Mouse (Mus musculus): Measurements from ENCODE around the gene 3110070M22Rik.
"Not testable (repeated sequence)": the region's sequence is repeated elsewhere in the genome, so short reads cannot be mapped to it uniquely, and the experiment has no call there.

3110070M22Rik gene

DNA sequence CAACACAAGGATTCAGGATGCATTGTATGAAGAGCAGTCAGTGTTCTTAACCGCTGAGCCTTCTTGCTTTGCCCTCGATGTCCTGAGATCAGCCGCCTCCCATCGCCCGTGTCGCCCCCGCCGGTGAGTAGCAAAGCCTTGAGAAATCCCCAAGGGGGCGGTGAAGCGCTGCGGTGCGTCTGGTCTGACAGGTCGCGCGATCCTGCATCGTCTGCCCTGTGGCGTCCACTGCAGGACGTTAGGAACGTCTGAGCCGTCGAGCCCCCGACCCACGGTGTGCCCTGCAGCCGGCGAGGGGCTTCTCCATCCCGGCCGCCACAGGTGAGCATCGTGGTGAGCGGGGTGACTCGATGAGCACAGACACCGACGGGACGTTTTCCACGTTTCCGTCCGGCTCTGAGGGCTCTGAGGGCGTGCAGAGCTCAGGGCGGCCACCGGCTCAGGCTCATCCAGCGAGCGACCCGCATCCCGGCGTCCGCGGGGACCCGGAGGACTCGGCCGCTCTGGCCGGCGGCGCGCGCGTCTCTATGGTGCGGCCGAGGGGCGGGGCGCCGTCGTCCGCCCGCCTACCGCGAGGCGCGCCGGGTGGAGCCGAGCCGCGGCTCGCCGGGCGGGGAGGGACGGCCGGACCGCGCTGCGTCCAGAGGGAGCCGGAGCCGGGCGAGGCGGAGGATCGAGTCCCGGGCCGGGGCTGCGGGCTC is at the start of gene 3110070M22Rik, which contains the start of gene Tmem267:
TSS of gene 3110070M22Rik (minus strand) at position 504 of the 701 bp plus-strand sequence.
TSS of gene Tmem267 (plus strand) at position 160 of the 701 bp plus-strand sequence.
- DNase-seq (ENCODE audit: low read depth, low spot score), result peak; percentile 90

DNA sequence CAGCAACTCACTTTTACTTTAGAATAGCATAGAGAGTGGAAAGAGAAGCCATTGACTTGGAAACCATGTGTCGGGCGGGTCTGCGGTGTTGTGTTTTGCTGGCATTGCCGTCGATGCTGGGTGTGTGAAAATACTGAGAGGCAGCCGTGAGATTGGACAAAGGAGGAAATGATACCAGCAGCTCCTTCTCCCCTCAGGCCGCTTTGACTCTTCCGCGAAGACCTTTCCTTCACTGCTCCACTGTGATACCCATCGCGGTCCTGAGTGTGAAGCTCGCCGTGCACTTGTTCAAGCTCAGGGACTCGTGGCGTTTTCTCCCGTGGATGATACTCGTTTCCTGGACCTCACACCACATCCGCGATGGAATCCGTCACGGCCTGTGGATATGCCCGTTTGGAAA is 6.8 kb upstream of the 3110070M22Rik start:
- not testable (repeated sequence) for DNase-seq (ENCODE audit: low read depth, low spot score)

DNA sequence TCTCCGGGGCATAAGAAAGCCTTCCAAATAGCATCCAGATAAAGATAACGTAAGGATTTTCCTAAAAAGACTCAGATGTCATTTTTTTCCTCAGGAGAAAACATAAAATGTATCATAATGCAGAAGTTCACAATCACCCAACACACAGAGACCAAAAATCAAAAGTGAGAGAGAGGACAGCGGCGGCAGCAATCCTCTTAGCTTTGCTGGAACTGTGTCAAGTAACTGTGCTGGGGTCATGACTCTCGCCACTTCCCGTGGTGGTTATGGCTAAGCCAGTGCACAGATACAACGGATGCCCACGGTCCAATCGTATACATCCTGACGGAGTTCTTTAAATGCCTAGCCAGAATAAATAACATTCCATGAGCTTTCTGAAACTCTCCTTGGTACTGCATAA is 3.9 kb upstream of the 3110070M22Rik start:
- DNase-seq (ENCODE audit: low read depth, low spot score), result not testable (repeated sequence)

DNA sequence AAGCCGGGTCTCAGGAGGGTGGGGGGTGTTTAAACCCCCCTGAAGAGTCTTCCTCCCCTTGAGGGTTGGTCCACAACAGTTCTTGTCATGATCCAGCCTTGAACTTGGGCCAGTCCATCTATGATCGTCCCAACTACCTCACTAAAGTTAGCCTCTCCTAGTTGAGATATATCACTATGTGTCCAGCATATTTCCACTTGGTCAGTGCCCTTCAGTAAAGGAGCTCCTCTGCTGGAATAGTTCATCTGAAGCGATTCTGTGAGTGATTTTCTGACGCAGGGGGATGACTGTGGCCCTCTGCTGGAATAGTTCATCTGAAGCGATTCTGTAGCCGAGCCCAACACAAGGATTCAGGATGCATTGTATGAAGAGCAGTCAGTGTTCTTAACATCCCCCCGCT is 829 bp downstream of the 3110070M22Rik start:
- DNase-seq (ENCODE audit: low read depth, low spot score), result peak; percentile 22

DNA sequence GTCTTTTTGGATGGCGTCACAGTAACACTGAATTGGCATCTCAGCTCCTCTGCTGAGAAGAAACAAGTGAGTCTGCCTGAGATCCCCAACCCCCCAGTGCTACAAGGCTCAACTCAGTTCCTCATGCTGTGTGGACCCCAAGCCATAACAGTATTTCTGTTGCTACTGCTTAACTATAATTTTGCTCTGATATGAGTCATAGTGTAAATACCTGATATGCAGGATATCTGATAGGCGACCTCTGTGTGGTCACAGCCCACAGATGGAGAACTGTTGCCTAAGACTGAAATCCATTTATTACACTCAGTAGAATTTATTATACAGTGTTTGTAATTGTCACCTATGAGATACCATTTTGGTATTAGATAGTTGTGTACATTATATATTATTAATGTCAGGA is 10.4 kb downstream of the 3110070M22Rik start:
- no peak for DNase-seq (ENCODE audit: low read depth, low spot score)

DNA sequence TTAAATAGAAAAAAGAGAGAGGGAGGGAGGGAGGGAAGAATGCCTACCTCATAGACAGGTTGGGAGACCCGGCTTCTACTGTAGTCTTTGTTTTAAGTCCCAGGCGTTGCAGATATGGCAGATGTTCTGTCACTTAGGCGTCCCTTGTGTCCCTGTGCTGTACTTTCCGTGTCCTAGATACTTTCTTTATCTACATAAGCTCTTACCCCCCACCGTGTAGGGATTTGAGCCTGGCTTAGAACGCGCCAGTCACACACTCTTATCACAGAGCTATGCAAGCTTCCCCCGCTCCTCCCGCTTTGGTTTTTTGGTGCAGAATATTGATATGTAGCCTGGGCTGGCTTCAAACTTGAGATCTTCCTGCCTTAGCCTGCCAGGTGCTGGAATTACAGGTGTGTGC is 11.6 kb downstream of the 3110070M22Rik start:
- DNase-seq (ENCODE audit: low read depth, low spot score), result no peak

DNA sequence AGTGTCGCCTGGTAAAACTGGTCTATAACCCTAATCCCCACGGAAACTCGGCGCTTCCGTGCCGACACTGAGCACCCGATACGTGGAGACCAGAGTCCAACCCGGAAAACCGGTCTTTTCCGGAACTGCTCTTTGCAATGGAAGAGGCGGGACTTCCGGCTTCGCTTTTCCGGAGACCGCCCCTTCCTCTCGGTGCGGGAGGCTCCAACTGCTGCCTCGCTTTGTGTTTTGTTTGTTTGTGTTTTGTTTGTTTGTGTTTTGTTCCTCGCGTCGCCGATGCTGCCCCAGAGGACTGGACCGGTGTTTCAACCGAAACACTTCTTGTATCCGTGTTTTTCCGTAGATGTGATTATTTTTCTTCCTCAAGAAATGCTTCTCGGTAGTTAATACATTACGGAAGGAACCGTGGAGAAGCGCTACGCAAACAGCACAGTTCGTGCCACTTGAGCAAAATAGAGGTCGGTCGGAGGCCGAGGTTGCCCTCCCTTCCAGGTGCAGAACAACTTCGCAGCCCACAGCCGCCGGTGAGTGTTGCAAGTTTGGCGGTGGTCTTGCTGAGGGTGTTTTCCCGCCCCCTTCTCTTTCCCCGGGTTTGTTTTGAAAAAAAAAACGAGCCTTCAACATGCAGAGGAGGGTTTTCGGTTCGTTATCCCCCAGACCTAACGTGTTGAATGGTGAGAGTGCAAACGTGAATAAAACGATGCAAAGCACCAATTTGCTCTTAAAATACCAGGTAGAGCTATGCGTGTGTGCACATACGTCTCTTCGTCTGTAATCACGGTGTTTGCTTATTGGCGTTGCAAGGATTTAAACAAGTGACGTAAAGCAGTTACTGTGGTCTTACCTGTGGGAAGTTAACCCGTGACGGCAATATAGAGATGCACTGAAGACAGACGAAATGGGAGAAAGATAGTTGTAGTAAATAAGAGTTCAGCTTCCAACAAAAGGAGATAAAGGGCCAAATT is 25.3 kb downstream of the 3110070M22Rik start, which contains the start of gene 4833420G17Rik:
TSS of gene 4833420G17Rik (plus strand) at position 173 of the 965 bp plus-strand sequence.
- peak; percentile 93 for DNase-seq (ENCODE audit: low read depth, low spot score)

DNA sequence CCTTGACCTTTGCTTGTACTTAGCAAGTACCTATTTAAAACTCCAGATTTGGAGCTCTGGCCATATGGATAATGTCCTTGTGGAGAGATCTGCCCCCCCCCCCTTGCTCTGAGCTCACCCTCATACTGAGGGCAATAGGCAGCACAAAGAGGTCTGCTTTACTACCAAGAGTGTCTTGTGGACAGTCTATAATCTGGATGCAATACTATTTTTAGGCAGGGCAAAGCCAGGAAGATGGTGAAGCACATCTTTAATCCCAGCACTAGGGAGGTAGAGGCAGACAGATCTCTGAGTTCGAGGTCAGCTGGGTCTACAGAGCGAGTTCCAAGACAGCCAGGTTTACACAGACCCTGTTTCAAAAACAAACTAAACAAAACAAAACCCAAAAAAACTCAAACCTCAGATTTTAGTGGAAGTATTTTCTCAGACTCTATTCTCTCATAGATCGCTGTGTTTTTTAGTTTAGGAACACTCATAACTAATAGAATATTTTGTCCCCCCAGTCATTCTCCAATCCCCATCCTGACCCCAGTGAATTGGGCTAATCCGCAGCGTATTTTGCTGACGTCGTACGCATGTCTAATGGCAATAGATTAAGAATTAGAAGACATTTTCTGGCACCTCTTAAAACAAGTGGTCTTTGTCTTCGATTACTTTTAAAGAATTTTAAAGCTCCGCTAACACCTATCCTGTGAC is 26.1 kb downstream of the 3110070M22Rik start:
- DNase-seq (ENCODE audit: low read depth, low spot score), result no peak

DNA sequence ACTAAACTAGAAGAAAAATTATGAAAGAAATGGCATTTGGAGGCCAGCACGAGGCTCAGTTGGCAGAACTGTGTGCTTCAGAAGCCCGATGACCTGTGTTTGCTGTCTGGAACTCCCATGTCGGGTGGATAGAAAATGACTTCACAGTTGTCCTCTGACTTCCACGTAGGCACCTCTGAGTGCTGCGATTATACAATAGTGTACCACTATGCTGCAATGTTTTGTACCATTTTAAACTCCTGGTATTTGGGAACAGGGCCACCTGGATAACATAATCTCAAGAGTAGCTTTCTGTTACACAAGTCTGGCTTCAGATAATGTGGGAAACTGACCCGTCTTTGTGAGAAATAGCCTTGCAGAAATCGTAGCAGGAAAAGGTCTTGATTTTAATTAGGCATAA is 31.8 kb downstream of the 3110070M22Rik start:
- DNase-seq (ENCODE audit: low read depth, low spot score), result no peak

DNA sequence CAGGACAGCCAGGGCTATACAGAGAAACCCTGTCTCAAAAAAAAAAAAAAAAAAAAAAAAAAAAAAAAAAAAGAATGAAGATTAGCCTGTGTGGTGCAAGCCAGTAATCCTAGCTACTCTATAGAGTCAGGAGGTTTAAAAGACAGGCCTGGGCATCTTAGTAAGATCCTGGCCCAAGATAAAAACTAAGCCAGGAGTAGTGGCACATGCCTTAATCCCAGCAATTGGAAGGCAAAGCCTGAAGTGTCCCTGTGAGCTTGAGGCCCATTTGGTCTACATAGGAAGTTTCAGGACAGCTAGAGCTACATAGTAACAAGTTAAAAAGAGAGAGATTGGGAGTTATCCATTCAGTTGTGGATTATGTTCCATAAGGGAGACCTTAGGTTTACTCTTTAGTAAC is 33.1 kb downstream of the 3110070M22Rik start:
- DNase-seq (ENCODE audit: low read depth, low spot score), result no peak

DNA sequence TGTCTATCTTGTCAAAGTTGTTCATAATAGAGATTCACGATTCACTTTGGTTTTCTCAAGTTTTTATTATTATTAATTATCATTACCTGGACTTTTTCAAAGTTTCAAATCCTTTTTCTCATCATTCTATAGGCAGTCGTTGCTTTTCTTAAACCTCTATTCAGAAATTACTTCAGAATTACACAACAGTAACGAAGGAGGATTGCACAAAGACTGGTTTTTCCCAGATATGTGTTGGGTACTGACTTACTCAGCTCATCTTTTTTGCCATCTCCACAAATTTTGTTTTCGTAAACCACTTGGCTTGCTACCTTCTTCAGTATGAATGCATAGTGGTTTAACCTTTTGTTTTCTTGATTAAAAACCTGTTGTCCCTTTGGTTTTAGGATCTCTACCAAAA is 34.6 kb downstream of the 3110070M22Rik start:
- no peak for DNase-seq (ENCODE audit: low read depth, low spot score)

DNA sequence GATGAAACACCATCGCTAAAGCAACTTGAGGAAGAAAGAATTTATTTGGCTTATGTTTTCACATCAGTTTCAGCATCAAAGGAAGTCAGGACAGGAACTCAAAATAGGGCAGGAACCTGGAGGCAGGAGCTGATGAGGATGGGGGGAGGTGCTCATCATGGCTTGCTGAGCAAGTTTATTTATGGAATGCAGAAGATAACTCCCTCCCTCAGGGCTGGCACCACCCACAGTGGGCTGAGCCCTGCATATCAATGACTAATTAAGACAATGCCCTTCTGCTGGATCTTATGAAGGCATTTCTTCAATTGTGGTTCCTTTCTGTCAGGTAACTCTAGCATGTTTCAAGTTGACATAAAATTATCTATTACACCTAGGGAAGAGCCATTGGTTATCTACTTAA is 45.9 kb downstream of the 3110070M22Rik start:
- DNase-seq (ENCODE audit: low read depth, low spot score), result no peak

Data from mesoderm, embryonic 11.5 days (tissue).